Mouse (Mus musculus) heart, postnatal 0 days (tissue): ENCODE results near the gene S100a4.

Experiments
- CTCF ChIP-seq: IDR thresholded peaks from 2 replicates; pipeline ENCODE4 v1.5.1; 2016; ENCODE audit warnings: antibody characterized with exemption, control low read depth, low read depth
- EP300 ChIP-seq: IDR thresholded peaks from 2 replicates; pipeline ENCODE4 v1.6.1; 2016; ENCODE audit warnings: antibody characterized with exemption, low read depth

DNA sequence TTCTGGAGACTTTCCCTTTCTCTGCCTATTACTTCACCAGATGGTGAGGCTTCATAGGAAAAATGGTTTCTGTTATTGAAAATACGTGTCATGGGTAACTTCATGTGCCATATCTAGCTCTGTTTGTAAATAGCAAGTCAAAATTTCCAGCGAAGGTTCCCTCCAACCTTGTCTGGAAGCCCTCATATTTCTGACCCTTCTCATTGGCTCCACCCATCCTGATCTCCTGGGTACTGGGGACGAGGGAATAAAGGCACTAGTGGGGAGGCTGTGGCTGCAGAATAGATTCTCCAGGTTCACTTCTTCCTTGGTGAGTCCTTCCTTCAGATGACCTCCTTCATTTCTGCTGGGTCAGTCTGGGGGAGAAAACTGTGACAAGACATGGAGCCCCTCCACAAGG, 4.7 kb downstream of the S100a4 start, which contains the start of gene S100a5:
- no peak for TF ChIP-seq CTCF
- no peak for TF ChIP-seq EP300
